Mouse (Mus musculus) liver, embryonic 12.5 days (tissue): Measurements from ENCODE around the gene Arhgap10. TPM values are rescaled to one million over a fixed set of nuclear protein-coding genes. Genes with fewer than 3 reads are reported as not detected.
"Not testable (repeated sequence)": the region's sequence is repeated elsewhere in the genome, so short reads cannot be mapped to it uniquely, and the experiment has no call there.

Experiments used
- ATAC-seq: fragments of 200-750 bp; cut with Nextera tagmentation; 2 replicates; pipeline ENCODE4 v1.8.0; 2017; ENCODE audit warnings: moderate number of reproducible peaks, mild to moderate bottlenecking, moderate library complexity
- H3K27ac ChIP-seq: fragments of 300-500 bp; sonication (generic); 2 replicates; pipeline ENCODE4 v1.5.1; 2016; ENCODE audit warnings: mild to moderate bottlenecking
- H3K27me3 ChIP-seq: fragments of 300-500 bp; sonication (generic); replicated peaks from 2 replicates; pipeline ENCODE4 v1.6.1; 2016; ENCODE audit warnings: mild to moderate bottlenecking, moderate library complexity
- H3K36me3 ChIP-seq: fragments of 300-500 bp; sonication (generic); 2 replicates; pipeline ENCODE4 v1.6.1; 2016; ENCODE audit warnings: mild to moderate bottlenecking, moderate library complexity
- H3K4me1 ChIP-seq: fragments of 300-500 bp; sonication (generic); 2 replicates; pipeline ENCODE4 v1.6.1; 2016
- H3K4me2 ChIP-seq: fragments of 300-500 bp; sonication (generic); 2 replicates; pipeline ENCODE4 v1.6.1; 2016; ENCODE audit warnings: mild to moderate bottlenecking, moderate library complexity
- H3K4me3 ChIP-seq: fragments of 300-500 bp; sonication (generic); 2 replicates; pipeline ENCODE4 v1.5.1; 2016; ENCODE audit warnings: mild to moderate bottlenecking, moderate library complexity
- H3K9ac ChIP-seq: fragments of 300-500 bp; sonication (generic); 2 replicates; pipeline ENCODE4 v1.6.1; 2016; ENCODE audit warnings: mild to moderate bottlenecking, moderate library complexity
- H3K9me3 ChIP-seq: fragments of 300-500 bp; sonication (generic); replicated peaks from 2 replicates; pipeline ENCODE4 v1.6.1; 2016; ENCODE audit warnings: mild to moderate bottlenecking, moderate library complexity
- WGBS: fragments of 180-500 bp; shearing (Covaris S2); methylation state at CpG from one replicate; pipeline ENCODE4 v1.1.7; 2016; ENCODE audit not compliant: insufficient replicate concordance; 5-methylcytosine and 5-hydroxymethylcytosine counted together
- polyA plus RNA-seq: library from polyadenylated mRNA; unstranded; fragments of >200 nt; fragmentation: Nextera tagmentation; extraction: Ambion mirVana; gene quantifications from 2 replicates; pipeline ENCODE4 v1.2.1, GENCODE M21; 2016

Arhgap10 gene
- polyA plus RNA-seq, 1 experiment from 2014 or later, result 13.8 TPM

DNA sequence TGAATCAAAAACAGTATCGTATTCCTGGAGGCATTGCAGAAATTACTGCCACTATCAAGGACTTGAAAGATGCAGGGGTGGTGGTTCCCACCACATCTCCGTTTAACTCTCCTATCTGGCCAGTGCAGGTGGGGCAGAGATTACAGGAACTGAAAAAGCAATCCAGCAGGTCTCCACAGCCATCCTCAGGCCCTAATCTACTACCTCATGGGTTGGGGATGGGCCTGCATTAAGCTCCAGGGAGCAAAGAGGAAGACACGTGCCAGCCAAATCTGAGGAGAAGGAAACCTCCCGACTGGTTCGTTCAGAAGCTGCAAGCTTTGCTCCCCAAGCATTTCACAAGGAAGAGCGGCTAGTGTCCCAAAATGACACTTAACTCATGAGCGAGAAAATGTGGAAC is 195.0 kb downstream of the Arhgap10 start:
- WGBS, result 65% methylated on average over 7 of the region's 7 CpGs
- not testable (repeated sequence) for ATAC-seq, H3K27ac ChIP-seq, H3K36me3 ChIP-seq, H3K27me3 ChIP-seq, H3K4me1 ChIP-seq, H3K4me3 ChIP-seq, H3K4me2 ChIP-seq, H3K9ac ChIP-seq, H3K9me3 ChIP-seq

- H3K4me1 ChIP-seq, result no peaks in the 10 kb centered on the region
- ATAC-seq, result no peak
- no peak overlapping the region for H3K27ac ChIP-seq
- H3K36me3 ChIP-seq, result 0 out of 2 replicates have a peak, but pooled peaks cover 5% of the 10 kb centered on the region
- H3K27me3 ChIP-seq, result no peaks in the 10 kb centered on the region
- H3K9ac ChIP-seq, result no peak overlapping the region
- 87% methylated on average over 4 of the region's 4 CpGs for WGBS
- no peak overlapping the region for H3K4me2 ChIP-seq
- H3K4me3 ChIP-seq, result no peak overlapping the region
- H3K9me3 ChIP-seq, result no peaks in the 10 kb centered on the region
These were observed 195.9 kb downstream of the Arhgap10 start for GRCm38 (mm10) chr8:77321901-77322300.

DNA sequence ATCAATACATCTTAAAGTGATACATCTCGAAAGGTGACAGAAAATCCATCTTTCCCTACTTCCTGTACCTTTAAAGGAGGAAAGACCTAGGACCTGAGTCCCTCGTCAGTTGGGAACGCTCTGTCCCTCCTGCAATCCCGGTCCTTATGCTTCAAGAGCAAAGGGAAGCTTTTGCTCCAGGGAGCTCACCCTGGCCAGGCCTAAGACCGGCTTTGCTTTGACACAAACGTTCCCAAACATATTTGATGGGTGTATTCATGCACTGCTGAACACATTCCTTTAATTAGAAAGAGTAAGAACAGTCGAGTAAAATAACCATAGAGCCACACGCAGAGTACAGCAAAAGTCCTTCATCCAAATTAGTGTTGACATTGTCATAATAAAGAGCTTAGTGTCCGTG is 199.2 kb downstream of the Arhgap10 start:
- Histone ChIP-seq H3K27me3 (no peaks in the 10 kb centered on the region), H3K27ac (no peak overlapping the region), H3K4me3 (no peak overlapping the region), H3K36me3 (0 out of 2 replicates have a peak, but pooled peaks cover 5% of the 10 kb centered on the region), H3K4me2 (no peak overlapping the region), H3K9me3 (no peaks in the 10 kb centered on the region), H3K9ac (no peak overlapping the region), H3K4me1 (no peaks in the 10 kb centered on the region)
- ATAC-seq, result no peak
- WGBS, result 76% methylated on average over 9 of the region's 9 CpGs

DNA sequence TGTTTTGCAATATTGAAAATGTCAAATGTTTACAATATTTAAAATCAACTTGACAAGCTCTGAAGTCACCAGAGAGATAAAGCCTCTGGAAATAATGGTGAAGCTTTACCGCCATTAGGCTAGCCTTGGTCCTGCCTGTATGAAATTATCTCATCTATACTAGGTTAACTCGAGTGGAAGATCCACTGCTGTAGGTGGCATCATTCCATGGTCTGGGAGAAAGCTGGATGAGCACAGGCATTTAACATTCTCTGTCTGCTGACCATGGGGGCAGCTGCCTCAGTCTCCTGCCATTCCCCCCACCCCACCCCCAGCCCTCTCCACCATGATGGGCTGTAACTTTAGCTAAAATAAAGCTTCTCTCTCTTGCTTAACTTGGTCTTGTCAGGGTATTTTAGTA is 200.0 kb downstream of the Arhgap10 start:
- Histone ChIP-seq H3K4me2 (no peak overlapping the region), H3K27ac (no peak overlapping the region), H3K9me3 (no peaks in the 10 kb centered on the region), H3K27me3 (no peaks in the 10 kb centered on the region), H3K4me3 (no peak overlapping the region), H3K9ac (no peak overlapping the region), H3K36me3 (0 out of 2 replicates have a peak, but pooled peaks cover 5% of the 10 kb centered on the region), H3K4me1 (no peaks in the 10 kb centered on the region)
- WGBS, result 72% methylated on average over 2 of the region's 2 CpGs
- ATAC-seq, result no peak

GRCm38 (mm10) chr8:77313003-77313402 is 204.8 kb downstream of the Arhgap10 start:
- no peak for ATAC-seq
- no peak overlapping the region for H3K9ac ChIP-seq
- no peaks in the 10 kb centered on the region for H3K9me3 ChIP-seq
- H3K4me2 ChIP-seq, result no peak overlapping the region
- peaks cover 14% of the 10 kb centered on the region for H3K36me3 ChIP-seq
- H3K4me3 ChIP-seq, result no peak overlapping the region
- WGBS, result 81% methylated on average over 3 of the region's 3 CpGs
- no peaks in the 10 kb centered on the region for H3K27me3 ChIP-seq
- H3K4me1 ChIP-seq, result no peaks in the 10 kb centered on the region
- H3K27ac ChIP-seq, result no peak overlapping the region

GRCm38 (mm10) chr8:77311762-77312161 is 206.0 kb downstream of the Arhgap10 start:
- WGBS, result 75% methylated on average over 6 of the region's 6 CpGs
- Histone ChIP-seq H3K9me3 (no peaks in the 10 kb centered on the region), H3K4me1 (no peaks in the 10 kb centered on the region), H3K27ac (no peak overlapping the region), H3K4me3 (no peak overlapping the region), H3K27me3 (no peaks in the 10 kb centered on the region), H3K9ac (no peak overlapping the region), H3K4me2 (no peak overlapping the region), H3K36me3 (peaks cover 14% of the 10 kb centered on the region)
- ATAC-seq, result no peak

DNA sequence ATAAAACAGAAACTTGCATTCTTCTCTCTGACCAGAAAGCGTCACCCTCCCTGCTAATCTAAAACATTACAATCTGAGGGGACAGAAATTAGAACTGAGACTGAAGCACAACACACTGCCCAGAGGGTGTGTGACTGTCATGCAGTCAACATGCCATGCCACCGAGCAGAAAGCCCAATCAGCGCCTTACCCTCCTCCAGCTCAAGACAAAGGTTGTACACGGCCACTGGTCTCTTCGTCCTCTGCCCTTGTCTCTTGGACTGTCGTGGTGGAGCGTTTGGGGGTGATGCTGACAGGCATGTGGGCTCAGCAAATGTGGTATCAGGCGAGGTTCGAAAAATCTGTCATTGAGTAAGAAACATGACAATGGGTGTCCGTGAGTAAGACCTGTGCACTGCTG is 207.2 kb downstream of the Arhgap10 start:
- Histone ChIP-seq H3K4me1 (no peaks in the 10 kb centered on the region), H3K9me3 (no peaks in the 10 kb centered on the region), H3K36me3 (peaks cover 14% of the 10 kb centered on the region), H3K4me2 (no peak overlapping the region), H3K27ac (no peak overlapping the region), H3K4me3 (no peak overlapping the region), H3K9ac (no peak overlapping the region), H3K27me3 (no peaks in the 10 kb centered on the region)
- 84% methylated on average over 10 of the region's 10 CpGs for WGBS
- ATAC-seq, result no peak

- no peak overlapping the region for H3K9ac ChIP-seq
- H3K4me1 ChIP-seq, result no peaks in the 10 kb centered on the region
- H3K4me2 ChIP-seq, result no peak overlapping the region
- H3K36me3 ChIP-seq, result peaks cover 16% of the 10 kb centered on the region
- 73% methylated on average over 8 of the region's 8 CpGs for WGBS
- 0 out of 2 replicates have a peak, but pooled peaks cover 2% of the 10 kb centered on the region for H3K9me3 ChIP-seq
- no peak overlapping the region for H3K4me3 ChIP-seq
- H3K27ac ChIP-seq, result no peak overlapping the region
- no peaks in the 10 kb centered on the region for H3K27me3 ChIP-seq
- ATAC-seq, result no peak
These were observed 207.7 kb downstream of the Arhgap10 start for GRCm38 (mm10) chr8:77310026-77310425.

GRCm38 (mm10) chr8:77294599-77294998 is 223.2 kb downstream of the Arhgap10 start:
- WGBS, result 83% methylated on average over 11 of the region's 11 CpGs
- Histone ChIP-seq H3K4me3 (no peak overlapping the region), H3K9ac (no peak overlapping the region), H3K27ac (no peak overlapping the region), H3K4me1 (no peaks in the 10 kb centered on the region), H3K4me2 (no peak overlapping the region), H3K9me3 (no peaks in the 10 kb centered on the region), H3K27me3 (no peaks in the 10 kb centered on the region), H3K36me3 (peaks cover 16% of the 10 kb centered on the region)
- ATAC-seq, result no peak

DNA sequence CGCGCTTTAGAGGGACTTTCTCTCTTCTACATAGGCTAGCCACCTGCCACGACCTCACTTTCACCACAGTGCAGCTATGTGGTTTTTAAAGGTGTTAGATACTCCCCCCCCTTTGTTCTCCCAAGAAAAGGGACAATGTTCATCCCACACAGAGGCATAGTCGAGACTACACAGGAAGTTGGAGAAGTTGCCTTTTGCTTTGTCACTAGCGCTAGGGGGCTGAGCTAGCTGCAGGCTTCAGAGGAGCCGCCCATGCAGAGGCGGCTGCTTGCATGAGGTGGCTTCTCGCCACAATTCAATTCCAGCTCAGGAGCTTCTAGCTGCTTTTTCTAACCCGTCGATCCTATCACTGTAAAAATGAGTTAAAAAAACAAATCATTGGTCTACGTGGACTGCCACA is 225.1 kb downstream of the Arhgap10 start:
- Histone ChIP-seq H3K36me3 (peaks cover 16% of the 10 kb centered on the region), H3K27me3 (no peaks in the 10 kb centered on the region), H3K9ac (no peak overlapping the region), H3K4me2 (no peak overlapping the region), H3K4me1 (no peaks in the 10 kb centered on the region), H3K27ac (no peak overlapping the region), H3K9me3 (no peaks in the 10 kb centered on the region), H3K4me3 (no peak overlapping the region)
- 62% methylated on average over 11 of the region's 11 CpGs for WGBS
- ATAC-seq, result no peak

GRCm38 (mm10) chr8:77292120-77292519 is 225.6 kb downstream of the Arhgap10 start:
- H3K36me3 ChIP-seq, result peaks cover 14% of the 10 kb centered on the region
- H3K4me2 ChIP-seq, result no peak overlapping the region
- no peak overlapping the region for H3K9ac ChIP-seq
- no peaks in the 10 kb centered on the region for H3K4me1 ChIP-seq
- H3K27ac ChIP-seq, result no peak overlapping the region
- WGBS, result 69% methylated on average over 4 of the region's 4 CpGs
- no peaks in the 10 kb centered on the region for H3K27me3 ChIP-seq
- no peak for ATAC-seq
- no peak overlapping the region for H3K4me3 ChIP-seq
- no peaks in the 10 kb centered on the region for H3K9me3 ChIP-seq

- H3K27ac ChIP-seq, result no peak overlapping the region
- WGBS, result 87% methylated on average over 12 of the region's 12 CpGs
These were observed 229.3 kb downstream of the Arhgap10 start for GRCm38 (mm10) chr8:77288492-77288891.

GRCm38 (mm10) chr8:77288065-77288464 is 229.7 kb downstream of the Arhgap10 start:
- Histone ChIP-seq H3K27me3 (no peaks in the 10 kb centered on the region), H3K27ac (no peak overlapping the region), H3K36me3 (no peaks in the 10 kb centered on the region), H3K4me3 (no peak overlapping the region), H3K9ac (no peak overlapping the region), H3K4me2 (no peak overlapping the region), H3K4me1 (no peaks in the 10 kb centered on the region), H3K9me3 (no peaks in the 10 kb centered on the region)
- 69% methylated on average over 3 of the region's 3 CpGs for WGBS
- ATAC-seq, result no peak

More at GRCm38 (mm10) chr8:77288492-77288891, 229.3 kb downstream of the Arhgap10 start:
- Histone ChIP-seq H3K36me3 (no peaks in the 10 kb centered on the region), H3K4me2 (no peak overlapping the region), H3K9ac (no peak overlapping the region), H3K4me1 (no peaks in the 10 kb centered on the region), H3K9me3 (no peaks in the 10 kb centered on the region), H3K27me3 (no peaks in the 10 kb centered on the region), H3K4me3 (no peak overlapping the region)
- no peak for ATAC-seq
